Mouse (Mus musculus): ENCODE measurements at regions not wholly inside any gene's neighbourhood (a gene's known extent, or its start where the extent isn't known, plus 50 kb on each side); places are given as distances from the start of the nearest gene placed in this dataset.

DNA sequence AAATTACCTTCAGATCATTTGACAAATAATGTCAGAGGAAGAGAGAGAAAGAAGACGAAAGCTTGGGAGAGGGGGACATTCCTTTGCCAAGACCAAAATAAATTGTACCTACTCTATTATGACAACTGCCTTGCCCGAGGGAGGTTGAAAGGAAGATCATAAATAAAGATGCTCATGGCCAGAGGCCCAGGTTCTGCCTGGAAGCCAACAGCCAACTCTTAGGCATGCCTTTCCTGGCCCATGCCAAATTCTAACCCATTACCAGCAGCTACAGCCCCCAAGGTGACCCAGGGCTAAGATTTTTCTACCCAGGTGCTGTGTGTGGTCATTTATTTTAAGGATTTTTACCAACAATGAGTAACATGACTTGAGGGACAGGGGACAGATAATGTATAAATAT, 54.9 kb downstream of the Cbln1 start:
- no peak for DNase-seq

DNA sequence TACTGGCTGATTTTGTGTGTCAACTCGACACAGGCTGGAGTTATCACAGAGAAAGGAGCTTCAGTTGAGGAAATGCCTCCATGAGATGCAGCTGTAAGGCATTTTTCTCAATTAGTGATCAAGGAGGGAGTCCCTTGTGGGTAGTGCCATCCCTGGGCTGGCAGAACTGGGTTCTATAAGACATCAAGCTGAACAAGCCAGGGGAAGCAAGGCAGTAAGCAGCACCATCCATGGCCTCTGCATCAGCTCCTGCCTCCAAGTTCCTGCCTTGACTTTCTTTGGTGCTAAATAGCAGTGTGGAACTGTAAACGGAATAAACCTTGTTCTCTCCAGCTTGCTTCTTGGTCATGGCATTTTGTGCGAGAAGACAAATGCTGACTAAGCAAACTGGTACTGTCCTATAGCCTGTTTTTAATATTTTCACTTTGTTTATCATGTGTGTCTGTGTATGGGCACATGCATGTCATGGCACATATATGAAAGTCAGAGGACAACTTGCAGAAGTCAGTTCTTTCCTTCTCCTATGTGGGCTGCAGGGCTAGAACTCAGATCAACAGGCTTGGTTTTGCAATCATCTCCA, 57.3 kb downstream of the Cbln1 start:
- no peak for DNase-seq

DNA sequence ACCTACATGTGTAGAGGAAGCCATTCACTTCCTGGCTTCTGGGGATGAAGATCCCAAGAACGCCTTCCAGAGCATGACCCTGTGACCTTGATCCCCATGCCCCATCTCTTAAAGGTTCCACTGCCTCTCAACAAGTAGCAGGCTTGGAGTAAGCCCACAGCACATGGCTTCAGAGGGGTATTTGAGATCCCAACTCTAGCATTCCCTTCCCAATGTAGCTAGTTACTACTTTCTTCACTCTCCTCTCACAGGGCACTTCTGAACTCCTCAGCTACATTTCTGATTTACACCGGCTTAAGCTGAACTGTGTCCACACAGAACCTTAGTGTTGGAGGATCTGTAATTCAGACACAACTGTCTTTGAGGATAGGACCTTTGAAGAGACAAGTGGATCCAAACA, 83.4 kb downstream of the Cbln1 start:
- no peak for DNase-seq

DNA sequence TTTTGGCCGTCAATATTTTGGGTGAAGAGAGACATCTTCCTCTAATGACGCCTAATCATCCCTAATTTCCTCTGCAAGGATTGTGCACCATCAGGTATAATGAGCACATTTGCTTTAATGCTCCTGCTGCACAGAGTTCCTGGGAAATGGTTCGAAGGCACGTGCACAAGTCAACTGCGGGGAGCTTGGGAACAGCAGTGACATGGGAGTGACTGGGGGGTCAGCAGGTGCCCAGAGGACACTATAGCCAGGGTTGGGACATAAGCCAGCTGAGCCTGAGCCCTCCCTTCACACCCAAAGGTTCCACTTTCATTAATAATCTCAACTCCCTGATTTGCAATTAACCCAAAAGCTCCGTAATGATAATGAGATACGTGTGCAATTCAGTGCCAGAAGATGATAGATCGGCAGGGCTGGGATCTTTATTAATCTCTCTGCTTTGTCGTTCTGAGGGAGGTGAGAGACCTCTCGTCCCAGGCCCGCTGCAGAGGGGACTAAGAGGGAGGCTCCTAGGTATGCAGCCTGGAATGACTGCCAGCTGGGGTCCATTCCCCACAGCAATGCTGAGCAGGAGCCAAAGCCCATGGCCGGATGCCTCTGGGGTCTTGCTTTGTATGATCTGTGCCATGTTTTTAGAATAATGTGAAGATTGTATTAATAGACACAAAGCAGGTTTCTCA, 88.7 kb downstream of the Cbln1 start:
- no peak for DNase-seq

DNA sequence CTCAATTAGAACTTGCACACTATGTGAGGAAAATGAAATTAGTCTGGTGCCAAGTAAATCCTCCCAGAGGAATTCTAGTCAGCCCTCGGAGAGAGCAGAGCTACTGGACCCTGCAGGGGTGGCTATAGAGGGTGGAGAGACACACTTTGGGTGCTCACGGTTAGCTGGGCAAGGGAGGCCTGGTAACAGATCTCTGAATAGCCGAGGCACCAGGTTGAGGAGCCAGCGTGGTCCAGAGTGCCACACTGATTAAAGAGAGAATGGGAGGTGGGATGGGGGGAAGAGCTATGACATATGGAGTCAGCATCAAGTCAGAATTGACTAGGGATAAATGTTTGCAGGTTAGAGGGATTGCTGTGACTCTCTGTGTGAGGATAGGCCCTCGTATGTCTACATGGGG, 90.1 kb downstream of the Cbln1 start:
- DNase-seq: no peak

DNA sequence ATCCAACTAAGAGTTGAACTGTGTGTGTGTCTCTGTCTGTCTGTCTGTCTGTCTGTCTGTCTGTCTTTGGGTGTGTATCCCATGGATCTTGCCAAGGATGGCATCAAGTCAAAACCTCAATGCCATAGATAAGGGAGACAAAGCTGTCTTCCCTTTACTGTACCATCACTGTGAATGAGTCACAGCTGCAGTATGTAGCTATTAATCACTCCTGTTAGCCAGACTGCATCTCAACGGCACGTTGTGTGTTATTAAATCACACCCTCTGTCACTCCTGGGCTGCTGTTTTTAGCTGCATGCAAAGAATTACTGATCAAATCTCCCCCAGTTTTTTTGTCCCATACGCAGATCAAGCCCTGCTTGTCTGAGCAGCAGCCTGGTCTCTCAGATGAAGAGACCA, 91.6 kb downstream of the Cbln1 start:
- DNase-seq: no peak

DNA sequence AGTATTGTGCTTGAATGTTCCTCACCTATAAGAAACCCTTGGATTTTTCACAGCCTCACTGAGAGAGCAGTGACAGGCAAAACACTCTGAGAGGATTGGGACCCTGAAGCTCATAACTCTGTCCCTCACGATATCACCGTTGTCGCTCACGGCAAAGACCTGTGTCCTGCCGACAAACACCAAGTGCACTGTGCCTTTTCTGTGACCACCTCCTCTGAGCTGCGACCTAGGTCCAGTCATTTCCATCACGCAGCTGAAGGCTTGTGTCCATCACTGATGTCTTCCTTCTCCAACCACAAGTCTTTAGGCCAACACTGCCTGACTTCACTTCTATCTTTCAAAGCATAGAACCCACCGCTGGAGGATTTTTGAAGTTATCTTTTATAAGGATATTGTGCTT, 93.1 kb downstream of the Cbln1 start:
- DNase-seq: no peak

DNA sequence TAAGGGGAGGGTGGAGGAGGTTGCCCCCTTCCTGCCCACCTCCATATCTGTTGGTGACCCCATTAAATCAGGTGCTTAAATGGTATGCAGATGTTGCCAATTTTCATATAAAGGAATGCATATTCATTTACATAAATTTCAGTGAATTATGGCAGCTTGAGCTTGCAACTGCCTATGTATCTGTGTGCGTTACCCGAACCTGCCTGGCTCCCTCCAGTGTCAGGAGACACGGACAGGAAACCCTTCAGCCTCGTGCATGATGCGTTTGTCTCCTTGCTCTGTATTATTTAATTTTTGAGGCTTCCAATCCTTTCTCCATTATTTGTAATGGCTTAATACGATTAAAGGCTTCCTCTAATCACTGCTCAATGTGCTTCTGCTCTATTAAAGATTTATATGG, 98.4 kb downstream of the Cbln1 start:
- DNase-seq: no peak

DNA sequence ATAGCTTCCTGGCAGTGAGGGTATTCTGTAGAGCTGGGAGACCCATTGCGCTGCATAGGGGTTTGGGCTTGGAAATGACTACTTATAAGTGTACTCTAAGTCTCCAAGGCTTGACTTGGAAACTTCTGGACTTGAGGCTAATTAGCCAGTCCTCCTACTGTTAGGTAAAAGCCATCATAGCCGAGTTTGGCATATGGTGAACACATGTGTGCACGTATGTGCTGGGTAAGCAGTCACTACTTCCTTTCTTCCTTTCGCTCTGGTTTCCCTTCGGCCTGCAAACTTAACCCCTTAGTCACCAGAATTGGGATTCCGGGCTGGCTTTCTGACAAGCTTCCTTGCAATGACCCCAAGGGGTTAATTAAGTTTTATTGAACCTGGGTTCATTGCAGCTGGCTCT, 98.9 kb downstream of the Cbln1 start:
- DNase-seq: no peak

DNA sequence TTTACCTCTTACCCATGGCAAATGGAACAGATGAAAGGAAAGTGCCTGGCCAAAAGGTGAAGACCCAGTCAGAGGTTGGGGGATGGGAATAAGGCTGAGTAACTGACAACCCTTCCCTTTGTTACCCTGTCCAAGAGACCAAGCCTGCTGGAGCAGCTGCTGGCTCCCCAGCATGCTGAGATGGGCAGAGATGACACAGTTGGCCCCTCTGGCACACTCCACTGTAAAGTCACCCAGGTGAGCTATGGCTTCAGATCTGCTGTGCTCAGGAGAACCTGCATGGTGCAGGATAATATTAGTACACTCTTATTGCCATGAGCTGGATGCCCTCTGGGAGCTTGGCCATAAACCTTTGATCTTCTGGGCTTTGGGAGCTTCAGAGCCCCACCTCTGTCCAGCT, 100.3 kb downstream of the Cbln1 start:
- no peak for DNase-seq

DNA sequence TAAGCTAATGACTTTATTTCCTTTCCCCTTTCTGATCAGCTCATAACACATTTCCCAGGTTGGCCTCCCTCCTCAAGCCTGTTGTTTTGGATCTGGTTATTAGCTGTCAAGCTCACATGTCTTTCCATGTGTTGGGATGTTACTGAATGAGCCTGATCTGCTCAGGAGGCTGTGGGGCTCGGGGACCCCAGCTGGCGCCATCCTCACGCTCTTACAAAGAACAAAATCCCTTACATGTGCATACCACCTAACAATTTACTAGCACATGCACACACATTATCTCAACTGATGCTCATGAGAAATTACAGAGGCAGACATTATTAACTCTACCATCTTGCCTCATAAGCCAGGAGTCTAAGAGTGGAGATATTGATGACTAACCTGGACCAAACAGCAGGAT, 102.2 kb downstream of the Cbln1 start:
- no peak for DNase-seq

DNA sequence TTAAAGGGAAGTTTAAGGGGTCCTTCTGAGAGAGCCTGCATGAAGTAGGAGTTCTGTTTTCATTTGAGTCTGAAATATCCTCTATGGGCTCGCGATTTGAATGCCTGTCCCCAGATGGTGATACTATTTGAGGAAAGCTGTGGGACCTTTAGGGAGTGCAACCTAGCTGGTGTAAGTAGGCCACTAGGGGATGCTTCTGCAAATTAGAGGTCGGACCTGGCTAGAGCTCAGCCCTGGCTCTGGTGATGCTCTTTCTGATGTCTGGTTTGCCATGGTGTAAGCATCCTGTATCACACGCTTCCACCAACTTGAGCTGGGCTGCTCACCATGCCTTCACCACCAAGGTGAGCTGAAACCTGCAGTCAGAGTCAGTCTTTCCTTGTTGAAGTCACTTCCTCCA, 121.9 kb downstream of the Cbln1 start:
- DNase-seq: no peak

DNA sequence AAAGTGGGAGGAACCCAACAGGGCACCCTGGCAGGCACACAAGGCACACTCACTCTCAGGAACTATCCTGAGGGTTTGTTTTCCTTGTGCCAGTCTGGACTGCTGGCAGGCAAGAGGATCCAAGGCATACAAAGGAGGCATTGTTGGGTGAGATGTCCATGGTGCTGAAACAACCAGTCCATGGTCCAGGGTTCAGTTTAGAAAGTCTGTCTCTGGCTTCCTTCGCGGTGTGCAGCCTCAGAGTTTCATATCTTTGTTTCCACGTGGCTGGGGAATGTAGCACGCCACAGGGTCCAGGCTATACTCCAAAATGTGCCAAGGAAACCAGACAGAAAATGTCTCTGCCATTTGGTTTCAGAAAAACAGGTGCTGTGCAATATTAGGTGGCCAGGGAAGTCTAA, 122.6 kb downstream of the Cbln1 start:
- DNase-seq: no peak

DNA sequence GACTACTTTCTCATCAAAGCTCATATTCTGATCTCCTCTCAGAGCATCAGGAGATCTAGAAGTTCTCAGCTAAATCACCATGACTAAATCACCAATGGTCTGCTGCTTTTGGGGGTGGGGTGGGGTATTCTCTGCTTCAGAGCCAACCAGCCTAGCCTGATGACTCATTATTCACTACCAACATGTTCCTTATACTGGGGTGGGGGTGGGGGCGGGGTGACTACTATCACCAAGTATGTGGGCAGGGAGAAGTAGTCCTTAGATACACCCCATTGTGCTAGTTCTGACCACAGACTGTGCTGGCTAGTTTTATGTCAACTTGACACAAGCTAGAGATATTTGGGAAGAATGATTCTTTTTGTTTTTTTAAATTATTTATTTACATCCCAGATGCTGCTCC, 143.0 kb downstream of the Cbln1 start:
- no peak for DNase-seq

DNA sequence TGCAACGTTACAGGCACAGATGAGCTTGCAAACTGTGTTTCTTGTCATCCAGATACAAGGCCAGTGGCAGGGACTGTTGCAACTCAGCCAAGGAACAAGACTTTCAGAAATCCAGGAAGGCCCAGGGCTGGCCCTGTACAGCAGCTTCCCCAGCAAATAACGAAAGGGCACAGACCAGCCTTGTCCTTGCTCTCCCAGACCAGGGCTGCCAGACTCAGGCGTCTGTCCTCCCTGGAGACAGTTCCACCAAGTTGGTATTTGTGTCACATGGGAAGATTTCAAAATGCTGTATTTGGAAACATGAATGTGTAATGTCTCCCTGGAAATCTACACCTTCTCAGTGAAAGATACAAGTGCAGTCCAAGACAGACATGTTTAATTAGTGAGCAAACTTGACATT, 157.8 kb downstream of the Cbln1 start:
- DNase-seq: no peak

DNA sequence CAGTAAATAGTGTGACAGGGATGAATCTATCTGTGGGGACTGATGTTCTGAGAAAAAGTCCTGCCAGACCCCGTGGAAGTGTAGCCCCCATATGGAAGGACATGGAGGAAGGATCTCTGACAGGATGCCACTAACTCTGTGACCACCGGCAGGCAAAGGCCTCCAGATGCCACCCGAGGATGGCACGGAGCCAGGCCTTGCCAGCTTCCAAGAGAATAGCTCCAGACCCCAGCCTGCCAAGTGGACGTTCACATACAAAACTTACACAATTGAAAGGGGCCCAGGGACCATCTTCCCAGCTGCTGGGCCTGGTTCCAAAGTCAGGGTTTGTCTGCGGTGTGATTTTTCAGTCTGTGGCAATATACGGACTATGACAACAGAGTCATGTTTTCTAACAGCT, 161.1 kb downstream of the Cbln1 start:
- no peak for DNase-seq

DNA sequence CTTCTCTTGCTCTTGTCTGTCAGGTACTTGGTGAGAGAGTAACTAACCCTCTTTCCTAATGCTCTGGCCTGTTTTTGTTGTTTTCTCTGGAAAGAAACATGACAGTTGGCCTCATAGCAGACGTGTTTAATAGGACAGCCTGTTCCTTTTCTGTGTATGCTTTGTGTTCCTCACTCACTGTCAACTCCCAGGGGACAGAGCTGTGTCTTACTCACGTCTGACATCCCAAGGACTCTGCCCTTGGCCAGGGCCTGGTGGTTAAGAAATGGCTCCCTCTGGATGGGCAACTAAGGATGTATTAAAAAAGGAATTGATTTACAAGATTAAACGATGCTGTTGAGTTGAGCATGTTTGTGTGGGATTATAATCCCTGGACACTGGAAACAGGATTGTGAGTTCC, 164.1 kb downstream of the Cbln1 start:
- DNase-seq: no peak

DNA sequence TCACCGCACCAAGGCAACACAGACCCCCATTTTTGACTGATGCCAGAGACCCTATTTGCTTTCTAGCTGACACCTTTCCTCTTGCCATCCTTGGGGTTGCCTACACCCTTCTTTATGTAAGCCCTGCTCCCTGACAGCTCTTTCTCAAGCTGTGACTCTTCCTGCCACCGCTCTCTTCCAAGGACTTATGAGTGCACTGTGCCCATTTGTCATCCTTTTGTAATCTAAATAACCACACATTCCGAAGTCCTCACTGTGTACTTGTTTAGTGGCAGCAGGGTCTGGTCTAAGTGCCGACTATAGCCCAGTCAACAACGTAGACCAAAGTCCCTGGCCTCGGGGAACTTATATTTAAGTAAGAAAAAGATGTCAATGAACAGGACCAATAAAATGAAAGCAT, 167.4 kb downstream of the Cbln1 start:
- no peak for DNase-seq

DNA sequence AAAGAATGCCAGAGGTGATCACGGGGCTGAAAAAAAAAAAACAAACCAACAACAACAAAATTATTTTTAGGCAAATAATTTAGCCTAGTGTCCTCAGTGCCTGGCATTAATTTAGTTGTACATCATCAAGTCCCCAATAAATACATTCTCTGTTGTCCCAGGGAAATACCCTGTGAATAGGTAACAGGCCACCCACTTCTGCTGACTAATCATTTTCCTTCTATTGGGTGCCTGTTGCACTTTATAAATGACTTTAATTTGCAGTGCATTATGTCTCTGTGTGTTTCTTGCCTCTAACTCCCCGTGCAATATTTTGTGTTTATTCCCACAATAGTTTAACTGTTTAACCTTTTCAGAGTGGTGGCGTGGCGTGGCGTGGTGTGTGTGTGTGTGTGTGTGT, 168.9 kb downstream of the Cbln1 start:
- DNase-seq: no peak

DNA sequence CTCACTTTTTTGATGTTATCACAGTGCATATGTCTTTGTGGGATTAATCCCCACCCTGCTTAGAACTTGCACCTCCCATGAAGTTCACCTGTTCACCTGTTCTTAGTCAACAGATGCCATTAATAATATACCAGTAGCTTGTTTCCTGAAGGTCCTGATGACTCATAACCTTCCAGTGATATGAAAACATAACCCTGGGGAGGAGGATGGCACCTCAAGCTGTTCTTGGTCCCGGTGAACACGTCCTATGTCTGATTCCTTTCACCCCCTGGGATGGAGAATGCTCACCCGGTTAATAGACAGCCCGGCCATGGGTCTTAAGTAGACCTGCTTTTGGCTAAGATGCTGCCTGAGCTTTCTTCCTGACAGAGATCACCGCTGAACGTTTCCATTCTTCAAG, 174.6 kb downstream of the Cbln1 start:
- DNase-seq: no peak

DNA sequence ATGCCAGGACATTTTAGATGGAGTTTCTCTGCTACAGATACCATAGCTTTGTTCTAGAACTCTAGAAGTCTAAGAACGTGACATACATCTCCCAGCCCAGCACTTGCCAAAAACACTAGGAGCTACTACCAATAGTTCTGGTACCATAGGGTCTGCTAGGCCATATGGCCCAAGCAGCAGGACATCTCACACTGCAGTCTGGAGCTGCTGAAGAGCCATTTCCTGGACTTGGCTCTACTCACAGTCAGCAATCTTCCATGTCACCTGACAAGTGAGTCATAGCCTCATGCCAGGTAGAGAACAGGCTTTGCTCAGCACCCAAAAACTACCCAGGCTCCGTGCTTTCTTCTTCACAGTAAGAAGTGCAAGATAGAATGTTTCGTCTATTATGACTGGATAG, 175.1 kb downstream of the Cbln1 start:
- no peak for DNase-seq

DNA sequence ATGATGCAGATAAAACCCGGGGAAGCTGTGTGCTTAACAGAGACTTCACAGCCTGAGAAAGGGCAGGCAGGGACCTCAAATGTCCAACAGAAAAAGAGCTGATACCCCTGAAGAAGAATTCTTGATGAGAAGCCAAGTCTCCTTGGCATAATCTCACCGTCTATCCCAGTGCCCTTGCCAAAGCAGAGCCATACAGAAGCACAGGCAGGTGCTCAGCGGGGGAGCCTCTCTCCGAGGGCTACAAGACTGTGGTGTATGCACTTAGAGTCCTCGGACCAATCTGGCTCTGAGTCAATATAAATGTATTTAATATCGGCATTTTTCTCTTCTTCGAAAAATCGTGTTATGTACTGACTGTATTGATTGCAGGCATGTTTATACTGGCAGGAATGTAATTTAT, 186.3 kb downstream of the Cbln1 start:
- DNase-seq: no peak

DNA sequence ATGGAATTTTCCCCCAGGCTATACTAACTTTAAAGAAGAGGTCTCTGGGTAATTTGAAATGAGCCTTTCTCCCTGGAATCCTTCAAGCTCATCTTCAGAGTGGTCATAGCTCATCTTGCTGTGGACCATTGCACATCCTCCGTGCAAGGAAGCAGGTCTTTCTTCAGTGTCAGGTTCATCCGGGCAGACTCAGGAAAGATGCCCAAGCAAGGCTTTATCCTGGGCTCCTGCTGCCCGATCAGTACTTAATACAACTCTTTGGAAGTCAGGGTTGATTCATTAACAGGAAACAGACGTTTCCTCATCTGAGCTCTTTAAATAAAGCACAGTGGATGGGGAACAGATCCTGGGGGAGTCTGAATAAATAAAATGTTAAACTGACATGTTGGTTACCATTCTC, 188.1 kb downstream of the Cbln1 start:
- DNase-seq: peak; percentile 12 to 46

DNA sequence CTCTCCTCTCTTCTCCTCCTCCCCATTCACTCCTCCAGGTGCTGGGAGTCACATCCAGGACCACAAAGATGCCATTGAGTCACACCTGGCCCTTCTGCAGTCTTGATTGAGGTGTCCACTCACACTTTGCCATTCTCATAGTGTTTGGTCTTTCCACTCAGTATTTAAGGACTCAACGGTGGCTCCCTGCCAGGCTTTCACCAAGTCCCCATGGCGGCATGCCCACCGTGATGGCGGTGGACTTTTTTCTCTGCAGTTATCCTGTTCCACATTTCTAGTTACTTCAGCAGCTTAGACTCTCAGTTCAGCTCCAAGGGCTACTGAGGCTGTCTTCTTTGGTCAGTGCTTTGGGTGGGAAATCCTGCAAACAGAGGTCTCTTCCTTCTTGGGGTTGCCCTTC, 189.9 kb downstream of the Cbln1 start:
- no peak for DNase-seq

DNA sequence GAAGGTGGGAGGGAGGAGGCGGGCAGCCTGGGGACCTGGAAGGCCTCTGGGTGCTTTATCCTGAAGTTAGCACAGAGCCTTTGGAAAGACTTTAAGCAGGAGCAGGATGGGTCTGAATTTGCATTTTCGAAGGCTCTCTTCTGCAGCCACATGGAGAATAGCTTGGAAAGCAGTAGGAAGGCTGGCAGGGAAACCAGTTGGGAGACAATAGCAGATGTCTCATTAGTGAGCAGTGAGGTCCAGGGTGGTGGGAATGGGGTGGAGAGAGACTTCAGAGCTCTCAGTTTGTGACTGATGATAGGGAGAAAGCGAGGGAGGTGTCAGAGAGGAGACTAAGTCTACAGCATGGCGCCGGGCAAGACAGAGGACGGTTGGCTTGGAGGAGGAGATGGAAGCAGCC, 199.1 kb downstream of the Cbln1 start:
- no peak for DNase-seq

All from kidney, adult 8-10 months (tissue).